Mouse (Mus musculus): ENCODE results near the gene Myom3. TPM values are rescaled to one million over a fixed set of nuclear protein-coding genes. Genes with fewer than 3 reads are reported as not detected.
"Not testable (repeated sequence)": the region's sequence is repeated elsewhere in the genome, so short reads cannot be mapped to it uniquely, and the experiment has no call there.

Gene Myom3
- polyA plus RNA-seq (2012; rRNA removed) = 0.21 and 0.25 TPM in 2 replicates

DNA sequence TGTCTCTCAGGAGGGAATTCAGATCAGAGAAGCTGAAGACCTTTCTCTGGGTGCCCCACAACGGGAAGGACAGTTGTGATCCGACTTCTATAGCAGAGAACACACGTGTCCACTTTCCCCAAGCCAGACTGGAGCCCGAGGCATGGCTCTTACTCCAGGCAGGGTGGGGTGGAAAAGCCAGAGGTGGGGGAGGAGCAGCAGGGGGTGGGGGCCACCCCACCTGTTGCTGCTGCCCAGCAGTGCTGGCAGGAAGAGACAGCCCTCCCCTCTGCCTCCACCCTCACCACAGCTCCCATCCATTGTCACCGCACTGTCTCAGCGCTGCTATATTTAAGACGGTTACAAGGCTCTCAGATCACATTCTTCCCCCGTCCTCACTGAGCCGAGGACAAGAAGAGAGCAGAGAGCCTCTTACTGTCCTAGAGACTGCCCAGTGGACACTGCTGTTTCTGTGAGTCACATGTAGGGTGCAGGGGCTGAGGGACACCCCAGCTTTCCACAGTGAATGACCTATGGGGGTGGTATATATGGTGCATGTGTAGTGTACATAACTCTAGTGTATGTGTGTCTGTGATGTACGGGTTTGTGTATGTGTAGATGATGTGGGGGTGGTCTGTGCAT lies at the start of gene Myom3:
Myom3 (plus strand) TSS at position 360 of the 621 bp plus-strand sequence.
- DNase-seq (ENCODE audit: low spot score) = no peak

DNA sequence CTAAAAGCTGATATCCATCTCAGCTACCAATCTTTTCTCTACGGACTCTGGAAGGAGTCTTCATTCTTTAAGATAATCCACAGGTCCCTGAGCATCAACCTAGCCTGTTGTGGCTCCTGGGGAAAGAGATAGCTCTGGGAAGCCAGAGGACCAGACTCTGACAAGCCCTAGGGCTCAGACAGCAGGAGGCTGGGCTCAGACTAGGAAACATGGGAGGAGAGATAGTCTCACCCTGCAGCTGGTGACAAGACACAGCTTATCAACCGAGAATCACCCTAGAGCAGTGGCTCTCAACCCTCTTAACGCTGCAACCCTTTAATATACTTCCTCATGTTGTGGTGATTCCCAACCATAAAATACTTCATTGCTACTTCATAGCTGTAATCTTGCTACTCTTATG lies 49.1 kb upstream of the Myom3 start:
- no peak for DNase-seq (ENCODE audit: low spot score)

DNA sequence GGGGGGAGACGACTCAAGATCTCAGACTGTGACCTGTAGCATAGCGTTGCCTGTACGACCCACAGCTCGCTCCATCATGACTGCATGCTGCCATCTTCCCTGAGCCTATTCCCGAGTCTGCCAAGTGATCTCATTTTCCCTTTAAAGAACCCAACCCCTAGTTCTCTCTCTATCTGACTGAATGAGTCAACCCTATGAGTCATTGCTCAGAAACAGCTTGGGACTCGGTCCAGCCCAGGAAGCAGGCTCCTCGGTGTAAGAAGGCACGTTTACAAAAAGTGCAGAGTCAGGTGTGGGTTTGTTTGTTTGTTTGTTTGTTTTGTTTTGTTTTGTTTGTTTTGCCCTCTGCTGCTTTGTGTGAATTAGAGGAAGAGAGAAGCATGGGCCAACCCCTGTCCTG lies 44.7 kb upstream of the Myom3 start:
- DNase-seq (ENCODE audit: low spot score) = no peak

DNA sequence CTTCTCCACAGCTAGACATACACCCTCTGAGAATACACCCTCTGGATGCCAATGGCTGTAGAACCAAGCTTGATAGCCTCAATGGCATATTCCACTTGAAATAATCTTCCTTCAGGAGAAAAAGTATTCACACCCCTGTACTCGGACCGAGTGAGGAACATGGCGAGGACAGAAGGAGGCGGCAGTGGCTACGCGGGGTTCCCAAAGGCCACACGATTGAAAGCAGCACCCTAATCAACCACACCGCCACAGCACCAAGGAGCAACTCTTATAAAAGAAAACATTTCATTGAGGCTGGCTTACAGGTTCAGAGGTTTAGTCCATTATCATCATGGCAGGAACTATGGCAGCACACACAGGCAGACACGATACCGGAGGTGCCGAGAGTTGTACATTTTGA lies 43.1 kb upstream of the Myom3 start:
- not testable (repeated sequence) for DNase-seq (ENCODE audit: low spot score)

DNA sequence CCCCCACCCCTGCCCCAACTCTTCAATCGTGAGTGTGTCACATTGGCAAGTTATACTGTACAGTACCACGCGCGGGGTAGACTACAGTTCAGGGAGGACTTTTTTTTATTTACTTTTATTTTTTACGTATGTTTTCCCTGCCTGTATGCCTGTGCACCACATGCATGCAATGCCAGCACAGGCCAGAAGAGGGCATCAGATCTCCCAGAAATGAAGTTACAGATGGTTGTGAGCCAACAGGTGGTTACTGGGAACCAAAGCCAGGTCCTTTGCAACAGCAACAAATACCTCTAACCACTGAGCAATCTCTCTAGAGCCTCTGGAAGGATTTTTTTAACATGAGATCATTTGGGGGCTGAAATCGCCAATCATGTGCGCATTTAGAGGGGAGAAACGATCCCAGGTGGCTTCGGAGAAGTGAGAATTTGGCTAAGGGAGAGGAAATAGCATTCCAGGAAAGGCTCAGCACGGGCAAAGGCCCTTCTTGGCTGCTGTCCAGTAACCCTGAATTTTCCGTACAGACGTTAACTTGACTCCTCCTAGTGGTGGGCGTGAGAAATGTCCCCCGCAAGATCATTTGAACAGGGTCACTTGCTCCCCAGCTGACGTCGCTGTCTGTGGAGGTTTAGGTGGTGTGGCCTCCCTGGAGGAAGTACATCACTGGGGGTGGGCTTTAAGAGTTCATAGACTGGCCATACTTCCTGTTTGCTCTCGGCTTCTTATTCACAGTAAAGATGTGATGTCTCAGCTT lies 36.8 kb upstream of the Myom3 start:
- no peak for DNase-seq (ENCODE audit: low spot score)

DNA sequence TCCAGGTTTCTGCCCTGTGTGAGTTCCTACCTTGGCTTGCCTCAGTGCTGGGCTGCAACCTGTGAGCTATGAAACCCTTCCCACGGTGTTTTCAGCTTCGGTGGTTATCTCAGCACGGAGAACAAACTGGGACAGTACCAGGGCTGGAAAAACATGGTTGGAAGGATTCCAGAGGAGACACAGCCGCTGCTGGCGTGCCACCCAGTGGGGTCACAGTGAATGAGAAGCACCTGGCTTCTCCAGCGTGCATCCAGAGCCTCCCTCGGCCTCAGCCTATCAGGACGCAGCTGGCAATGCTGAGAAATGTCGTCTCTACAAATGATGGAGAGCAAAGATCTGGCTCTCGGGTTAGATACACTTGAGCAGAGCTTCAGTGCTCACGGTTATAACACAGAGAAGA lies 33.1 kb upstream of the Myom3 start:
- DNase-seq (ENCODE audit: low spot score) = no peak

DNA sequence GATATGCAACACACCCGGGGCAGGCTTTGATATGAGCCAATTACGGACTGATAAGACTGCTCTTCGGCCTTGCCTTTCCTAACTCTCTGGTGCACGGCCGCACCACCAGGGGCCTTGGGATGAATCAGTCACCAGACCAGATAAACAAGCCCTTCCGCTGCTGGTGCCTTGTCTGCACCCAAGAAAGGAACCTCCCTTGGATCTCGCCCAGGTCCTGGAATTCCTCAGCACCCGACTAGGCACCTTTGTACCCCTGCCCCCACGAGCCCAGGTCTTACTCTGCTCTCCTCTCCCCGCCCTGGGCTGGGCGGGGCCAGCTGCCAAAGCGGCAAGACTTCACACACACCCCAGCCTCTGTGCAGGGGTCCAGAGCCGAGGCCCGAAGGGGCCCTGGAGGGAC lies 31.7 kb upstream of the Myom3 start, which contains the start of gene Il22ra1:
Il22ra1 (plus strand) TSS at position 356 of the 400 bp plus-strand sequence.
- peak; percentile 33 for DNase-seq (ENCODE audit: low spot score)

DNA sequence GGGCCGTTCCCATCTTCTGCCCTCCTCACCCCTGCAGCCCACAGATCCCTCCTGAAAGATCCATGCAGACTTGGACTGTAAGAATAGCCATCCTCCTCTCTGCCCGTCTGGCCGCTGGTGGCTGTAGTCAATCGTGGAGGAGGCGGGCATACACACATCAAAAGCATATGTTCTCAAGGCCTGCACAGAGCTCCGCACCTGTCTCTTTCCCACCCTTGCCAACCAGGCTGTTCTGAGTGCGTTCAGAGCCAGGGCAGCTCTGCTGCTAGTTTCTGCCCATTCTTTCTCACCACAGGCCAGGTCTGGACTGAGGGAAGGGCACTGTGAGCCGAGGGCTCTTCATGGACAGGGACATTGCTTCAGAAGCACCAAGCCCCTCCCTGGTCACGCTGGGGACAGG lies 29.3 kb upstream of the Myom3 start:
- no peak for DNase-seq (ENCODE audit: low spot score)

DNA sequence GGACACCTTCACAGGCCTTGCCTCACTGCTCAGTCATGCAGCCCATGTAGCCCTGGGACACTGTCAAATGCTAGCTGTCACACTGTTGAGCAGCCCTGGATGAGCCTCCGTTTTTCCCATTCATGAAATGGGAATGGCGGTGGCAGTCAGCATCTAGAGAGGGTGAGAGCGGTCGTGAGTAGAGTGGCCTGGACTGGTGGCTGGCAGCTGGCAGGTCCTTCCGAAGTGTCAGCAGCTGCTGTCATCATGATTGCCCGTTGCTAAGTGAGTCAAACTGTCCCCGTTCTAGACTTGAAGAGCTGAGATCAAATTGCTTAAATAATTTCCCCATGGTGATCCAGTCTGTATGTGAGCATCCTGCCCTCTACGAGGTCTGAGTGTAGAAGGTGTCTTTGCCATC lies 28.6 kb upstream of the Myom3 start:
- no peak for DNase-seq (ENCODE audit: low spot score)

DNA sequence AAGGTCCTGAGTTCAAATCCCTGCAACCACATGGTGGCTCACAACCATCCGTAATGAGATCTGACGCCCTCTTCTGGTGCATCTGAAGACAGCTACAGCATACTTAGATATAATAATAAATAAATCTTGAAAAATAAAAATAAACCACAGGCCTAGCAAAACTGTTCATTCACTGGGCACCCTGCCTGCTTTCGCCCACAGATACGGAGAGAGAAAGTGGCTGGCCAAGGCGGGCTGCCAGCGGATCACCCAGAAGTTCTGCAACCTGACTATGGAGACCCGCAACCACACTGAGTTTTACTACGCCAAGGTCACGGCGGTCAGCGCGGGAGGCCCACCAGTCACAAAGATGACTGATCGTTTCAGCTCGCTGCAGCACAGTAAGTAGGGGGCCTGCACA lies 25.6 kb upstream of the Myom3 start:
- no peak for DNase-seq (ENCODE audit: low spot score)

DNA sequence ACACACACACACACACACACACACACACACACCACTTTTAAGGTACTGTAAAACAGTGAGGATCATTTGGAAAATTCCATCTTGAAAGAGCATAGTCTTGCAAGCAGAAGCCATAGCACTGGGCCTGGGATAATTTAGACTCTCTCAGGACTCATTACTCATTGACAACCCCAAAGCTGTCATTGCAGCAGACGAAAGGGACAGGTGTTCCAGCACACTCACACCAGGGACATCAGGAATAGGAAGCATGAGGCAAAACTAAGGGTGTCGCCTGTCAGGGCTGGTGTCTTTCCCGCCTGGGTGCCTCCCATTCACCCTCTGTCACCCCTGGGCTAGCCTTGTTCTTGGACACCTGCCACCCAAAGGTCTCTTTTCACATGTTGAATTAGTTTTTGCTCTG lies 22.6 kb upstream of the Myom3 start:
- no peak for DNase-seq (ENCODE audit: low spot score)

DNA sequence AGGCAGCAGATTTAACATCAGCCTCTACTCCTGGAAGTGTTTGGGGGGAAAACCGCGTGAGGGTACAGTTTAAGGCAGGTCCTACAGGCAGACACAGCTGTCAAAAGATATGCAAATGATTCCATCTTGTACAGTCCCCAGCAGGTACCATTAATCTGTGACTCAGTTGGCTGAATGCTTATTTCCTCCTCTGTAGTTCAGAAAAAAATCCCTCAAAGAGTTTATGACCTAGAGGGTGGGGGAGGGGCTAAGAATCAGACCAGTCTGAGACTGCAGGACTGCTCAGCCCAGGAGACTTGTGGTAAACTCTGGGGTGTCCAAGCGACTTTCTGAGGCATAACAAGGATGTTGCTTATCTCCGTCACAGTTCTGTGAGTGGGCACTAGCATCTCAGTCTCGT lies 21.3 kb upstream of the Myom3 start:
- DNase-seq (ENCODE audit: low spot score) = no peak

DNA sequence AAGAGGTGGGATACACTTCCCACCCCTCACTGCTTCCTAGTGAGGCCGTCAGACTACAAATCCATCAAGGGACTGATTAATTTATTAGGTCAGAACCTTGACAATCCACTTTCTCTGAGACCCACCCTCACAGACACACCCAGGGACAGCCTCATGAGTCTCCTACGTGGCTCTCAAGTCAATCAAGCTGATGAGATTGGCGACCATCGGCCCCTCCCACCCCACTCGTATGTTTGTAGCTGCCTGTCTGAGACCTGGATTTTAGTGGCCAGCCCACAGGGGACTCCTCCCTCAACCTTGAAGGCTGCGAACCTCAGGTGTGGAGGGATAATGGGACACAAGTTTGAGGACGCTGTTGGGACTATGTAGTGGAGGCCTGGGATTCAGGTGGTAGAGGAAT lies 20.4 kb upstream of the Myom3 start:
- DNase-seq (ENCODE audit: low spot score) = no peak

DNA sequence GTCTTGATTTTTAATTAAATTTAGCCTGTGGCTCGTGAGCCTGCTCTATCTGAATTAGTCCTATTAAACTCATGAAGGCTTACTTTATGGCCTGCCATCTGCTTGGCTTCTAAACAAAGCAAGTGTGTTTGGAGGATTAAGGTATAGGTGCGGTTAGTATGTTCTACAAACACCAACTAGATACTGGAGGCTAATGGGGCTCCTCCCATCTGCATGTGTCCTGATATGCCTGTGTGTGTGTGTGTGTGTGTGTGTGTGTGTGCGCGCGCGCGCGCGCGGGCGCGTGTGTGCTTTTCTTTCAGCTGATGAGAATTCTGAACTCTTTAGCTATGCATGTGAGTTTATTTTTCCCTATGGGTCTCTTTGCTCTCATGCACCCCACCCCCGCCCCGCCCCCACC lies 19.8 kb upstream of the Myom3 start:
- DNase-seq (ENCODE audit: low spot score) = no peak

DNA sequence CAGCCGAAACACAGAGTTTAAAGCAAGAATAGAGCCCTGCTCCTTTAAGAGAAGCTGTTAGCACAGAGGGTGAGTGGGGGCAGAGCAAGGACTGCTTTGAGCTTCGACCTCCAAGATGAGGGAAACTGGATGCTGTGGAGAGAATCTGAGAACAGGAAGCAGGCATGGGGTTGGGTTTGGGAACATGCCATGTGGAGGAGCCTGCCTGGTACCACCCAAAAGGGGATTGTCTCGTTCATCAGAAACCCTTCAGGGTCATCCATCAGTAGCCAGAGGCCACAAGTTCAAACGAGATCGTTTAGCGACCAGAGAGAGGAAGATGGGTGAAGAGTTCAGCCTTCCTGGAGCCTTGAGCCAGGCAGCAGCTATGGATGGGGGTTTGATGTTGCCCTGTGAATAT lies 16.0 kb upstream of the Myom3 start:
- no peak for DNase-seq (ENCODE audit: low spot score)

DNA sequence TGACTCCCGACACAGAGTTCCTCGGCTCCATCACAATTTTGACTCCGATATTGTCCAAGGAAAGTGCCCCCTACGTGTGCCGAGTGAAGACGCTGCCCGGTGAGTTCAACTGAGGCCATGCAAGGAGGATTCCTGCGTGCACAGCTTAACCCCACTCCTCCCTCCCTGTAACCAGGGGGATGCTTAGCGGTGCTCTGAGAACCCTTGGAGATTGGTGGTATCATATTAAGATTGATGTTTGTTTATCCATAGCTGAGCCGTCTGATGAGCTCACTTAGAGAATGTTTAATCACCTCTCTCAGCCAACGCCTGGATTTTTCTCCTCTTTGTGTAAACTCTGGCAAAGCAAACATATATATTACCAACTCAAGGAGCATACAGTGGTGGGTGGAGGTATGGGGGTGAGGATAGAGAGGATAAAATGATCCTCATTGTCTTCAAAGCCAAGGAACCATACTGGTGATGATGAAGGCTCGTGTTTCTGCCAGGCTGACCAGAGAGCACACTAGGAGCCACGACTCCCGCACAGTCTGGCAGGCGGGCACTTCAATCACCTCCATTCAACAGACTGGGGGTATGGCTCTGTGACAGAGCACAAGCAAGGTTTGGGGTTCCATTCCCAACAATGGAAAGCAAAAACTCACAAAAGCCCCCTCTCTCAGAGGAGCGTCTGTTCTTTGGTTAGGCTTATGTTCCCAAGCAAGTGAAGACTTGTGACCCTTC lies 14.6 kb upstream of the Myom3 start:
- no peak for DNase-seq (ENCODE audit: low spot score)

DNA sequence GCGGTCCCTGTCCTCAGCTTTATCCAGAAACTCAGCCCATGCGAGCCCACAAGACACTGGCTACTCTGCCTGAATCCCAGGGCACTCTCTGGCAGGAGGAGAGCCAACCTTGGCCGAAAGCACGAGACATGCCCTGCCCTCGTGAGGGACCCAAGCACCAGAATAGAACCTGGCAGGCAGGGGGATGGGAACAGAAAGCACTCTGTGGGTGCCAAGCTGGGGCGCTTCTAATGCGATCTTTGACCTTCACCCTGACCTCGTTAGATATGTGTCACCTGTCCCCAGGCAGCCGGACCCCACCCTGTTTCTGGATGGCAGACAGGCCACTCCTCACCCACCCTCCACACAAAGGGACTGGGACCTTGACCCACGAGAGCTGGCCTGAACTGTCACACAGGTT lies 13.9 kb upstream of the Myom3 start:
- no peak for DNase-seq (ENCODE audit: low spot score)

DNA sequence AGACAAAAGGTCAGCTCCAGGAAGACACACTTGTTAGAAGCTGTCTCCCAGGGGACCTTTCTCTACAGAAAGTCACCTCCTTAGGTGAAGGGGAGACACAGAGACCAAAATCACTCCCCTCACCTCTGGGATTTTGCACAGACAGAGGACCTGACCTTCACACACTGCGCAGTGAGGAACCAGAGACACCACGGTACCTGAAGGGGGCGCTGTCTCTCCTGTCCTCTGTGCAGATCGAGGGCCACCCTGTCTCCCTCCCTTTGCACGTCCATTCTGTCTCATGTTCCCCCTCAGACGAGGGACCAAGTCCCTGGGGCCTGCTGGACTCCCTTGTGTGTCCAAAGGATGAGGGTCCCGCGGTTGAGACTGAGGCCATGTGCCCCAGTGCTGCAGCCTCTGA lies 8.6 kb upstream of the Myom3 start:
- no peak for DNase-seq (ENCODE audit: low spot score)

DNA sequence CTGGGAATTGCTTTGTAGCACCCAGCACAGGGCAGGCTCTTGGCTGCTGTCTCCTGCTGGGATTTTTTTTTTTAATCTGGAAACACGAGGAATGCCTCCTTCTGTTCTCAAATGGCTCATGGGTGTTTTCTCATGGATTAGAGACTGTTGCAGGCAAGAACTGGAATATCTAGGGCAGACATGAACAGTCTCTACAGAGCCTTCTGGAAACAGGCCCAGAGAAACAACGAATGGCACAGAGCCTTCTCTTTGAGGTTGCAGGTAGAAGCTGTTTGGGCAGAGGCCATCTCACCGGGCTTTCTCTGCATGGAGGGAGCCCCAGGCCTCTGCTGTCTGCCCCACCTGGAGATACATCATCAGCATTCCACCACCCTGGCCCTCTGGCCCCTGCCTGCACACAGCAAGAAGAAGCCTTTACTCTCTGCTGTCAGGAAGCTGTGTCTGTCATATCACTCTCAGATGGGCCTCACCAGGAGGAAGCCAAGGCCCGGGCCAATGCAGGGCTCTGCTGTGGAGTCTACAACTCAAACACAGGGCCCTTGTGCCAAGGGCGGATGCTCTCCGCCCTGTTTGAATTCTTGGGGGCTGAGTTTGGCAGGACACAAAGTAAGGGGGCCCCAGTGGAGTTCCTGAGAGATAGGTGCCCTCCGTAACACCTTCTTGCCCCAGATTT lies 7.3 kb upstream of the Myom3 start:
- DNase-seq (ENCODE audit: low spot score) = no peak

DNA sequence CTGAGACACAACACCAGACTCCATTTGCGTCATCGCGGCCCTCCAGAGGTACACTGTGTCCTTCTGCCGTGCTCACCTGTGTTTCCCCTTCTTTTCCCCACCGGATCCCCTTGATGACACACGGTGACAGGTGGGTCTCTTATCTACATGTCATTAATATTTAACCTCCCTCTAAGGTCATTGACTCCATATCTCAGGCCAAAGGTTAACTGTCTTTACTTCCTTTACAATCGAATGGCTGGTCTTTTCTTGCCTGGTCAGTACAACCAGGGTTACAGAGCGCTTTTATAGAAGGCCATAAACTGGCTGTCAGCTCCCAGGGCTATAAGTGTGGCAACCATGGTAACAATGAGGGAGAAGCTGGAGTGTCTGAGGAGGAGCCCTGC lies 6.7 kb upstream of the Myom3 start:
- DNase-seq (ENCODE audit: low spot score) = no peak

DNA sequence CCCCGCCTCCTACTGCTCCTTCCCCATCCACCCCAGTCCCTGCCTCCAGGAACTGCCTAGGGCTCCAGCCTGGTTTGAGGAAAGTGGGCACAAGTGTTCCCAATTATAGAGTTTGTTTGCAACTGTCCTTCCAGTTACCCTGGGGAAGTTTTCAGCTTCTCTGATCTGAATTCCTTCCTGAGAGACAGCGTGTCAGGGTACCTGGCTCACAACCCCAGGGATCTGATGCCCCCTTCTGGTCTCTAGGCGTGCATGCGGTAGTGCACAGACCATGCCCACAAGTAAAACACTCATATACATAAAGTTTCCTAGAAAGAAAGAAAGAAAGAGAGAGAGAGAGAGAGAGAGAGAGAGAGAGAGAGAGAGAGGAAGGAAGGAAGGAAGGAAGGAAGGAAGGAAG lies 1.2 kb upstream of the Myom3 start:
- DNase-seq (ENCODE audit: low spot score) = no peak

DNA sequence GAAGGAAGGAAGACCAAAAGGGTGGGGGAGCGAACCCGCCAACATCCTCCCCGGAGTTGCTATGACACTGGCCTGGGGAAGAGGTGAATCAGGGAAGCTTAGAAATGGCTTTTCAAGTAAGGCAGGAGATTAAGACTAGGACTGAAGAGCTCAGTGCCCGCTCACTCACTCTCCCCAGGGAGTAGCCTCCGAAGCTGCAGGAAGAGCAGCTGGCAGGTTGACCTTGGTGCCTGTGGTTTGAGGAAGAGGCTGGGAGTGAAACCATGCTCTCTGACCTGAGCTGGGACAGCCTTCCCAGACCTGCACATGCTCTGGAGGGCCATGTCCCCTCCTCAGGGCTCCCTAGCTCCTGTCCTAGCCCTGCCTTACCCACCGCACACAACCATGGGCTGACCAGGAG lies 690 bp upstream of the Myom3 start:
- no peak for DNase-seq (ENCODE audit: low spot score)

DNA sequence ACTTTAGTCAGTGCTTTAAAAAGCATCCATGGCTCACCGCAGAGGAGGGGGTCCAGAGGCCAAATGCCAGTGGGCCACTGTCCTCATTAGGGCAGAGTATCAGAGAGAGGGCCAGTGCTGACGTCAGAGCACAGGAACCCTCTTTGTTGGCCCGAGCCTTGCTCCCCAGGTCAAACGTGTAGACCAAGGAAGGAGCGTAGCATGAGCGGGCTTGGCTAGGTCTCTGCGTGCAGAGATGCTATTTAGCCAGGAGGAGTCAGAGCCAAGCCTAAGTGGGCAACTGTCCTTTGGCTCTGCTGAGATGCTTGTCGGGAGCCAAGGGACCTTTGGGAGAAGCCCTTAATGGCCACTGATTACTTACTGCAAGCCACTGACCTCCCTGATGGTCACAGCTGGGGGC lies 1.5 kb downstream of the Myom3 start:
- no peak for DNase-seq (ENCODE audit: low spot score)

All from urinary bladder, adult 2 months (tissue).